Mouse (Mus musculus) liver, adult 2 months (tissue): Measurements from ENCODE around the gene Xxylt1.

Experiments
- CTCF ChIP-seq: fragments of 200-500 bp; IDR thresholded peaks from 2 replicates; pipeline ENCODE4 v1.5.1; 2011; ENCODE audit warnings: low read depth, low read length, control low read depth
- POLR2A ChIP-seq: fragments of 200-500 bp; IDR thresholded peaks from 2 replicates; pipeline ENCODE4 v1.6.1; 2011; ENCODE audit warnings: low read length, control low read depth; ENCODE audit not compliant: insufficient read depth; ENCODE audit errors: extremely low read depth

- no peak for TF ChIP-seq POLR2A
- no peak for TF ChIP-seq CTCF
Observed at GRCm38 (mm10) chr16:31002117-31002516, 79.1 kb downstream of the Xxylt1 start.
